Mouse (Mus musculus): ENCODE measurements around the gene Mccc1.

- TF ChIP-seq POLR2A (IDR thresholded peaks at IDR 0.05; ENCODE audit: borderline replicate concordance, low read depth, low read length): no peak
- no peak for TF ChIP-seq CTCF (IDR thresholded peaks at IDR 0.05; ENCODE audit: low read depth, low read length)
Observed at GRCm38 (mm10) chr3:35953816-35954215, 46.7 kb downstream of the Mccc1 start.

All from bone marrow macrophage, adult 2 months (primary cell).